Mouse (Mus musculus) splenic B cell, adult 2 months (primary cell): ENCODE results near the gene Elac2.

Source experiments
- DNase-seq: peaks from one replicate; pipeline ENCODE4 v3.0.0-alpha.2; 2011; ENCODE audit warnings: low read depth, low spot score
- H3K27me3 ChIP-seq: 2 replicates; pipeline ENCODE4 v1.6.1; 2012; ENCODE audit warnings: mild to moderate bottlenecking, low read length, moderate library complexity, mixed read lengths; ENCODE audit not compliant: control insufficient read depth, poor library complexity, insufficient read depth, severe bottlenecking
- H3K36me3 ChIP-seq: 2 replicates; pipeline ENCODE4 v1.6.1; 2012; ENCODE audit warnings: mild to moderate bottlenecking, low read length, moderate library complexity, mixed read lengths; ENCODE audit not compliant: control insufficient read depth, poor library complexity, insufficient read depth, severe bottlenecking

Elac2 gene

GRCm38 (mm10) chr11:64998439-64998838 is 19.6 kb downstream of the Elac2 start:
- Histone ChIP-seq H3K36me3 (peaks cover 22% of the 10 kb centered on the region), H3K27me3 (no peaks in the 10 kb centered on the region)
- DNase-seq, result no peak

- no peak for DNase-seq
- H3K27me3 ChIP-seq, result no peaks in the 10 kb centered on the region
- peaks cover 22% of the 10 kb centered on the region for H3K36me3 ChIP-seq
Measured at GRCm38 (mm10) chr11:64999685-65000084, 20.8 kb downstream of the Elac2 start.

GRCm38 (mm10) chr11:65001729-65002128 is 22.9 kb downstream of the Elac2 start:
- DNase-seq, result no peak
- Histone ChIP-seq H3K36me3 (peaks cover 14% of the 10 kb centered on the region), H3K27me3 (no peaks in the 10 kb centered on the region)

- no peak for DNase-seq
- H3K36me3 ChIP-seq, result peaks cover 13% of the 10 kb centered on the region
- no peaks in the 10 kb centered on the region for H3K27me3 ChIP-seq
Measured at GRCm38 (mm10) chr11:65003611-65004010, 24.8 kb downstream of the Elac2 start.

- no peak for DNase-seq
- Histone ChIP-seq H3K27me3 (no peaks in the 10 kb centered on the region), H3K36me3 (peaks cover 6% of the 10 kb centered on the region)
Measured at GRCm38 (mm10) chr11:65004836-65005235, 26.0 kb downstream of the Elac2 start.

GRCm38 (mm10) chr11:65006047-65006446 is 27.2 kb downstream of the Elac2 start:
- Histone ChIP-seq H3K27me3 (no peaks in the 10 kb centered on the region), H3K36me3 (peaks cover 1% of the 10 kb centered on the region; the same call in 1 of the 2 replicates)
- DNase-seq, result no peak

- no peak for DNase-seq
- no peaks in the 10 kb centered on the region for H3K36me3 ChIP-seq
- H3K27me3 ChIP-seq, result no peaks in the 10 kb centered on the region
Measured at GRCm38 (mm10) chr11:65013906-65014305, 35.1 kb downstream of the Elac2 start.

- no peak for DNase-seq
- H3K36me3 ChIP-seq, result no peaks in the 10 kb centered on the region
- H3K27me3 ChIP-seq, result no peaks in the 10 kb centered on the region
Measured at GRCm38 (mm10) chr11:65016754-65017153, 37.9 kb downstream of the Elac2 start.

GRCm38 (mm10) chr11:65020744-65021143 is 41.9 kb downstream of the Elac2 start:
- DNase-seq, result no peak
- H3K27me3 ChIP-seq, result no peaks in the 10 kb centered on the region
- H3K36me3 ChIP-seq, result no peaks in the 10 kb centered on the region

GRCm38 (mm10) chr11:65022771-65023170 is 43.9 kb downstream of the Elac2 start:
- Histone ChIP-seq H3K36me3 (no peaks in the 10 kb centered on the region), H3K27me3 (no peaks in the 10 kb centered on the region)
- no peak for DNase-seq

GRCm38 (mm10) chr11:65028049-65028448 is 49.2 kb downstream of the Elac2 start:
- DNase-seq, result no peak

GRCm38 (mm10) chr11:65030201-65030600 is 51.4 kb downstream of the Elac2 start:
- H3K36me3 ChIP-seq, result no peaks in the 10 kb centered on the region
- H3K27me3 ChIP-seq, result no peaks in the 10 kb centered on the region
- no peak for DNase-seq

More at GRCm38 (mm10) chr11:65028049-65028448, 49.2 kb downstream of the Elac2 start:
- Histone ChIP-seq H3K36me3 (no peaks in the 10 kb centered on the region), H3K27me3 (no peaks in the 10 kb centered on the region)

GRCm38 (mm10) chr11:65032221-65032620 is 53.4 kb downstream of the Elac2 start:
- DNase-seq, result no peak
- Histone ChIP-seq H3K27me3 (no peaks in the 10 kb centered on the region), H3K36me3 (no peaks in the 10 kb centered on the region)

GRCm38 (mm10) chr11:65038996-65039395 is 60.2 kb downstream of the Elac2 start:
- no peaks in the 10 kb centered on the region for H3K36me3 ChIP-seq
- no peaks in the 10 kb centered on the region for H3K27me3 ChIP-seq
- no peak for DNase-seq

- no peaks in the 10 kb centered on the region for H3K36me3 ChIP-seq
- no peak for DNase-seq
Measured at GRCm38 (mm10) chr11:65039517-65040095, 60.8 kb downstream of the Elac2 start.

GRCm38 (mm10) chr11:65040556-65040955 is 61.7 kb downstream of the Elac2 start:
- Histone ChIP-seq H3K36me3 (no peaks in the 10 kb centered on the region), H3K27me3 (no peaks in the 10 kb centered on the region)
- DNase-seq, result no peak

More at GRCm38 (mm10) chr11:65039517-65040095, 60.8 kb downstream of the Elac2 start:
- H3K27me3 ChIP-seq, result no peaks in the 10 kb centered on the region
